Mouse (Mus musculus) forebrain, embryonic 12.5 days (tissue): ENCODE data around the gene Zswim4. TPM values are rescaled to one million over a fixed set of nuclear protein-coding genes. Genes with fewer than 3 reads are reported as not detected.

Experiments used
- ATAC-seq: fragments of 200-750 bp; cut with Nextera tagmentation; 2 replicates; pipeline ENCODE4 v1.8.0; 2017; ENCODE audit warnings: moderate TSS enrichment; ENCODE audit not compliant: low FRiP score
- H3K27ac ChIP-seq: fragments of 300-500 bp; sonication (generic); 2 replicates; pipeline ENCODE4 v1.5.1; 2016; ENCODE audit warnings: mild to moderate bottlenecking
- H3K27me3 ChIP-seq: fragments of 300-500 bp; sonication (generic); 2 replicates; pipeline ENCODE4 v1.6.1; 2016; ENCODE audit warnings: mild to moderate bottlenecking
- H3K36me3 ChIP-seq: fragments of 300-500 bp; sonication (generic); replicated peaks from 2 replicates; pipeline ENCODE4 v1.6.1; 2016; ENCODE audit warnings: mild to moderate bottlenecking
- H3K4me1 ChIP-seq: fragments of 300-500 bp; sonication (generic); 2 replicates; pipeline ENCODE4 v1.6.1; 2016
- H3K4me2 ChIP-seq: fragments of 300-500 bp; sonication (generic); 2 replicates; pipeline ENCODE4 v1.6.1; 2016; ENCODE audit warnings: mild to moderate bottlenecking, moderate library complexity
- H3K4me3 ChIP-seq: fragments of 300-500 bp; sonication (generic); replicated peaks from 2 replicates; pipeline ENCODE4 v1.5.1; 2016; ENCODE audit warnings: mild to moderate bottlenecking
- H3K9ac ChIP-seq: fragments of 300-500 bp; sonication (generic); 2 replicates; pipeline ENCODE4 v1.6.1; 2016; ENCODE audit warnings: mild to moderate bottlenecking
- H3K9me3 ChIP-seq: fragments of 300-500 bp; sonication (generic); 2 replicates; pipeline ENCODE4 v1.6.1; 2016
- WGBS: fragments of 180-500 bp; shearing (Covaris S2); methylation state at CpG from one replicate; pipeline ENCODE4 v1.1.7; 2016; 5-methylcytosine and 5-hydroxymethylcytosine counted together
- polyA plus RNA-seq: library from polyadenylated mRNA; unstranded; fragments of >200 nt; fragmentation: Nextera tagmentation; extraction: Ambion mirVana; gene quantifications from 2 replicates; pipeline ENCODE4 v1.2.1, GENCODE M21; 2016

The Zswim4 gene
- polyA plus RNA-seq, 1 experiment from 2014 or later, result 47.7 TPM

- Histone ChIP-seq H3K9me3 (no peaks in the 10 kb centered on the region), H3K9ac (no peak overlapping the region), H3K4me2 (no peak overlapping the region), H3K4me3 (no peak overlapping the region), H3K27me3 (no peaks in the 10 kb centered on the region), H3K27ac (no peak overlapping the region), H3K36me3 (peaks cover 95% of the 10 kb centered on the region), H3K4me1 (no peaks in the 10 kb centered on the region)
- WGBS, result 93% methylated on average over 5 of the region's 5 CpGs
- ATAC-seq, result no peak
Measured at GRCm38 (mm10) chr8:84218143-84218542, 18.7 kb downstream of the Zswim4 start.

GRCm38 (mm10) chr8:84217206-84217605 lies 19.6 kb downstream of the Zswim4 start:
- no peak overlapping the region for H3K27ac ChIP-seq
- no peak overlapping the region for H3K9ac ChIP-seq
- peaks cover 95% of the 10 kb centered on the region for H3K36me3 ChIP-seq
- no peak overlapping the region for H3K4me3 ChIP-seq
- 92% methylated on average over 11 of the region's 11 CpGs for WGBS
- no peaks in the 10 kb centered on the region for H3K4me1 ChIP-seq
- ATAC-seq, result no peak
- no peaks in the 10 kb centered on the region for H3K9me3 ChIP-seq
- no peak overlapping the region for H3K4me2 ChIP-seq
- H3K27me3 ChIP-seq, result no peaks in the 10 kb centered on the region

- 87% methylated on average over 4 of the region's 4 CpGs for WGBS
- Histone ChIP-seq H3K4me2 (no peak overlapping the region), H3K4me3 (no peak overlapping the region), H3K4me1 (peaks cover 23% of the 10 kb centered on the region), H3K9me3 (no peaks in the 10 kb centered on the region), H3K9ac (no peak overlapping the region), H3K27me3 (no peaks in the 10 kb centered on the region), H3K36me3 (peaks cover 89% of the 10 kb centered on the region), H3K27ac (no peak overlapping the region)
- no peak for ATAC-seq
Measured at GRCm38 (mm10) chr8:84213277-84213676, 23.6 kb downstream of the Zswim4 start.

GRCm38 (mm10) chr8:84211881-84212563 lies 24.8 kb downstream of the Zswim4 start:
- no peak for ATAC-seq
- H3K27ac ChIP-seq, result no peak overlapping the region
- H3K4me3 ChIP-seq, result no peak overlapping the region
- H3K4me2 ChIP-seq, result no peak overlapping the region
- H3K36me3 ChIP-seq, result peaks cover 76% of the 10 kb centered on the region
- no peaks in the 10 kb centered on the region for H3K27me3 ChIP-seq
- H3K9me3 ChIP-seq, result no peaks in the 10 kb centered on the region
- WGBS, result 92% methylated on average over 31 of the region's 31 CpGs
- no peak overlapping the region for H3K9ac ChIP-seq
- peaks cover 29% of the 10 kb centered on the region for H3K4me1 ChIP-seq

- Histone ChIP-seq H3K4me1 (peaks cover 29% of the 10 kb centered on the region), H3K4me2 (no peak overlapping the region), H3K9ac (no peak overlapping the region), H3K4me3 (no peak overlapping the region), H3K9me3 (no peaks in the 10 kb centered on the region), H3K27ac (no peak overlapping the region), H3K36me3 (peaks cover 70% of the 10 kb centered on the region), H3K27me3 (no peaks in the 10 kb centered on the region)
- no peak for ATAC-seq
- 94% methylated on average over 3 of the region's 3 CpGs for WGBS
Measured at GRCm38 (mm10) chr8:84211202-84211601, 25.7 kb downstream of the Zswim4 start.

- Histone ChIP-seq H3K9me3 (no peaks in the 10 kb centered on the region), H3K4me1 (peaks cover 29% of the 10 kb centered on the region), H3K27ac (no peak overlapping the region), H3K9ac (no peak overlapping the region), H3K27me3 (no peaks in the 10 kb centered on the region), H3K4me2 (0 out of 2 replicates have a peak overlapping the region, but pooled peaks have one; percentile 13), H3K4me3 (no peak overlapping the region), H3K36me3 (peaks cover 61% of the 10 kb centered on the region)
- WGBS, result 52% methylated on average over 34 of the region's 34 CpGs
- ATAC-seq, result peak; percentile 52; the same call in 1 of the 2 replicates
Measured at GRCm38 (mm10) chr8:84210167-84210791, 26.6 kb downstream of the Zswim4 start.

- 34% methylated on average over 17 of the region's 17 CpGs for WGBS
- Histone ChIP-seq H3K4me3 (no peak overlapping the region), H3K36me3 (peaks cover 45% of the 10 kb centered on the region), H3K27me3 (no peaks in the 10 kb centered on the region), H3K4me1 (peaks cover 34% of the 10 kb centered on the region), H3K9me3 (no peaks in the 10 kb centered on the region), H3K4me2 (no peak overlapping the region), H3K9ac (peak overlapping the region; percentile 33; the same call in 1 of the 2 replicates), H3K27ac (peak overlapping the region; percentile 54; the same call in 1 of the 2 replicates)
- no peak for ATAC-seq
Measured at GRCm38 (mm10) chr8:84208381-84209380, 28.2 kb downstream of the Zswim4 start.

- WGBS, result 77% methylated on average over 7 of the region's 7 CpGs
- no peaks in the 10 kb centered on the region for H3K9me3 ChIP-seq
Measured at GRCm38 (mm10) chr8:84207811-84208210, 29.0 kb downstream of the Zswim4 start.

GRCm38 (mm10) chr8:84206666-84207065 lies 30.2 kb downstream of the Zswim4 start:
- 92% methylated on average over 3 of the region's 3 CpGs for WGBS
- Histone ChIP-seq H3K4me3 (no peak overlapping the region), H3K36me3 (peaks cover 25% of the 10 kb centered on the region), H3K4me1 (peaks cover 47% of the 10 kb centered on the region), H3K9me3 (no peaks in the 10 kb centered on the region), H3K27ac (no peak overlapping the region), H3K4me2 (no peak overlapping the region), H3K9ac (no peak overlapping the region), H3K27me3 (peaks cover 9% of the 10 kb centered on the region; the same call in 1 of the 2 replicates)
- no peak for ATAC-seq

More at GRCm38 (mm10) chr8:84207811-84208210, 29.0 kb downstream of the Zswim4 start:
- peak overlapping the region; percentile 54; the same call in 1 of the 2 replicates for H3K27ac ChIP-seq
- peaks cover 36% of the 10 kb centered on the region for H3K36me3 ChIP-seq
- no peak overlapping the region for H3K9ac ChIP-seq
- no peak overlapping the region for H3K4me3 ChIP-seq
- peaks cover 43% of the 10 kb centered on the region for H3K4me1 ChIP-seq
- no peak overlapping the region for H3K4me2 ChIP-seq
- ATAC-seq, result no peak
- H3K27me3 ChIP-seq, result no peaks in the 10 kb centered on the region

- H3K9me3 ChIP-seq, result no peaks in the 10 kb centered on the region
- H3K4me1 ChIP-seq, result peaks cover 57% of the 10 kb centered on the region
- H3K9ac ChIP-seq, result no peak overlapping the region
- no peak for ATAC-seq
- H3K36me3 ChIP-seq, result 0 out of 2 replicates have a peak, but pooled peaks cover 12% of the 10 kb centered on the region
- H3K27ac ChIP-seq, result no peak overlapping the region
- 96% methylated on average over 5 of the region's 5 CpGs for WGBS
- peaks cover 22% of the 10 kb centered on the region; the same call in 1 of the 2 replicates for H3K27me3 ChIP-seq
- no peak overlapping the region for H3K4me3 ChIP-seq
- H3K4me2 ChIP-seq, result no peak overlapping the region
Measured at GRCm38 (mm10) chr8:84205073-84205472, 31.8 kb downstream of the Zswim4 start.

- no peak for ATAC-seq
- H3K27ac ChIP-seq, result peak overlapping the region; percentile 66
- H3K36me3 ChIP-seq, result 0 out of 2 replicates have a peak, but pooled peaks cover 5% of the 10 kb centered on the region
- H3K9me3 ChIP-seq, result no peaks in the 10 kb centered on the region
- peaks cover 58% of the 10 kb centered on the region for H3K4me1 ChIP-seq
- H3K4me3 ChIP-seq, result peak overlapping the region; percentile 40
- peaks cover 22% of the 10 kb centered on the region; the same call in 1 of the 2 replicates for H3K27me3 ChIP-seq
- H3K4me2 ChIP-seq, result peak overlapping the region; percentile 63
- WGBS, result 62% methylated on average over 13 of the region's 13 CpGs
- H3K9ac ChIP-seq, result peak overlapping the region; percentile 58
Measured at GRCm38 (mm10) chr8:84203975-84204772, 32.7 kb downstream of the Zswim4 start.
